ENCODE assay signal across 8 mouse cellular contexts in genomic region chr9:21238004-21238732, GRCm38 (mm10). TPM values are rescaled to one million over a fixed set of nuclear protein-coding genes. Genes with fewer than 3 reads are reported as not detected.
A peak's percentile ranks its signal among the peaks of the same experiment; 100 is the strongest.
DNase-seq lines count a peak whose midpoint lies in the region; ATAC-seq and TF ChIP-seq lines count a peak whose summit lies in the region.

No protein-coding gene starts in this region.

- H3K9me3 ChIP-seq in limb, embryonic 14.5 days (ENCODE audit: control insufficient read depth, low read length), result no peaks in the 10 kb centered on the region

- ATAC-seq in limb, embryonic 14.5 days (ENCODE audit: low FRiP score, low read depth), result peak; percentile 35
- ATAC-seq in granulocyte monocyte progenitor cell, adult 5-6 weeks (replicated peaks; ENCODE audit: poor library complexity, severe bottlenecking), result no peak

- peak overlapping the region; percentile 95 for H3K27ac ChIP-seq in limb, embryonic 14.5 days (replicated peaks; ENCODE audit: low read depth, low read length)
- H3K27ac ChIP-seq in small intestine, adult 2 months (ENCODE audit: insufficient read depth, low read depth, low read length), result peak overlapping the region; percentile 83

- WGBS in limb, embryonic 14.5 days, result 1% methylated on average over 19 of the region's 31 CpGs
- WGBS in small intestine, adult 2 months, result under 1% methylated on average over 31 of the region's 31 CpGs

- H3K4me1 ChIP-seq in limb, embryonic 14.5 days (ENCODE audit: control insufficient read depth, insufficient read depth, low read length), result peaks cover 11% of the 10 kb centered on the region
- peaks cover 17% of the 10 kb centered on the region for H3K4me1 ChIP-seq in small intestine, adult 2 months (ENCODE audit: control insufficient read depth, insufficient read depth, insufficient read length, low read length)

- H3K4me3 ChIP-seq in limb, embryonic 14.5 days (replicated peaks; ENCODE audit: low read length), result peak overlapping the region; percentile 90
- H3K4me3 ChIP-seq in small intestine, adult 2 months (ENCODE audit: low read depth, low read length), result peak overlapping the region; percentile 85

- H3K4me2 ChIP-seq in limb, embryonic 14.5 days (replicated peaks; ENCODE audit: low read depth, low read length, severe bottlenecking), result peak overlapping the region; percentile 57

- peaks cover 37% of the 10 kb centered on the region for H3K36me3 ChIP-seq in limb, embryonic 14.5 days (ENCODE audit: control insufficient read depth, insufficient read depth, low read length)
- H3K36me3 ChIP-seq in small intestine, adult 2 months (ENCODE audit: control insufficient read depth, insufficient read depth, low read length), result peaks cover 13% of the 10 kb centered on the region

- H3K27me3 ChIP-seq in limb, embryonic 14.5 days (ENCODE audit: control insufficient read depth, insufficient read depth, low read length), result peaks cover 11% of the 10 kb centered on the region
- peaks cover 5% of the 10 kb centered on the region for H3K27me3 ChIP-seq in small intestine, adult 2 months (ENCODE audit: control insufficient read depth, insufficient read depth, low read length)

- DNase-seq in right cerebral cortex, postnatal 25 days, result peak; percentile 23
- no peak for DNase-seq in right cerebral cortex, postnatal 10 days (ENCODE audit: low spot score in 2 of 2)
- DNase-seq in embryo, embryonic 11 days, result peak; percentile 49
- peak; percentile 66 to 75 for DNase-seq in heart, postnatal 10 days
- peak; percentile 57 for DNase-seq in limb, embryonic 14.5 days (ENCODE audit: low spot score)
- no peak for DNase-seq in urinary bladder, postnatal 36 days (ENCODE audit: low spot score in 2 of 2)

- no peak for TF ChIP-seq CTCF in small intestine, adult 2 months (IDR thresholded peaks at IDR 0.05; ENCODE audit: extremely low read depth, insufficient read length, insufficient replicate concordance, low read depth, low read length)

- peak overlapping the region; percentile 97 for H3K9ac ChIP-seq in limb, embryonic 14.5 days (ENCODE audit: low read depth, low read length, severe bottlenecking)

- no peak for TF ChIP-seq POLR2A in limb, embryonic 14.5 days (IDR thresholded peaks at IDR 0.05; ENCODE audit: borderline replicate concordance, extremely low read depth, insufficient read depth, insufficient read length)
- no peak for TF ChIP-seq POLR2A in small intestine, adult 2 months (IDR thresholded peaks at IDR 0.05; ENCODE audit: low read depth, low read length)

- intact Hi-C loops in heart, postnatal 10 days (cut with DNase I), result loop anchor here (1.0 to 5.0 kb wide), 3 partner anchors 27 to 119 kb away; partner anchors contain the start of genes Atg4d and Cdkn2d

RNA-seq across cellular contexts. Expression of gene Keap1, which starts 1.0 kb away (rescaled TPM):
- 10 to 100 TPM; 38.5 to 39.5 TPM for total RNA-seq in heart, postnatal 10 days (2021)
- 52.8 and 73.8 TPM in 2 replicates for polyA plus RNA-seq in limb, embryonic 14.5 days (2012; rRNA removed)
- polyA plus RNA-seq in limb, embryonic 14.5 days (2014; fragmentation: Nextera tagmentation; extraction: Ambion mirVana), result 50.4 and 52.3 TPM in 2 replicates
- polyA plus RNA-seq in small intestine, adult 2 months (2012; rRNA removed), result 56.6 and 103 TPM in 2 replicates
- total RNA-seq in granulocyte monocyte progenitor cell, adult 5-6 weeks (2014; fragmentation: Nextera tagmentation), result 28.8 TPM in 2 replicates
- total RNA-seq in granulocyte monocyte progenitor cell, adult 5-6 weeks (2017), result 31.9 and 33.5 TPM in 2 replicates

RNA-seq across cellular contexts. Expression of gene S1pr5, which starts 10.1 kb away (rescaled TPM):
- under 1 TPM; 0.41 to 0.50 TPM for total RNA-seq in heart, postnatal 10 days (2021)
- polyA plus RNA-seq in limb, embryonic 14.5 days (2012; rRNA removed), result 1.6 TPM in 2 replicates
- 1.1 and 2.5 TPM in 2 replicates for polyA plus RNA-seq in limb, embryonic 14.5 days (2014; fragmentation: Nextera tagmentation; extraction: Ambion mirVana)
- 0.08 and 0.18 TPM in 2 replicates for polyA plus RNA-seq in small intestine, adult 2 months (2012; rRNA removed)
- total RNA-seq in granulocyte monocyte progenitor cell, adult 5-6 weeks (2014; fragmentation: Nextera tagmentation), result not detected in 2 replicates
- total RNA-seq in granulocyte monocyte progenitor cell, adult 5-6 weeks (2017), result 0.21 and 0.56 TPM in 2 replicates

RNA-seq across cellular contexts. Expression of gene Atg4d, which starts 26.9 kb away (rescaled TPM):
- 10 to 100 TPM; 67.6 to 69.6 TPM for total RNA-seq in heart, postnatal 10 days (2021)
- 26.9 and 29.0 TPM in 2 replicates for polyA plus RNA-seq in limb, embryonic 14.5 days (2012; rRNA removed)
- 31.6 and 35.8 TPM in 2 replicates for polyA plus RNA-seq in limb, embryonic 14.5 days (2014; fragmentation: Nextera tagmentation; extraction: Ambion mirVana)
- polyA plus RNA-seq in small intestine, adult 2 months (2012; rRNA removed), result 70.1 and 144 TPM in 2 replicates
- 6.4 and 8.9 TPM in 2 replicates for total RNA-seq in granulocyte monocyte progenitor cell, adult 5-6 weeks (2014; fragmentation: Nextera tagmentation)
- total RNA-seq in granulocyte monocyte progenitor cell, adult 5-6 weeks (2017), result 5.5 and 5.9 TPM in 2 replicates

RNA-seq across cellular contexts. Expression of gene Kri1, which starts 49.6 kb away (rescaled TPM):
- total RNA-seq in heart, postnatal 10 days (2021), result 10 to 100 TPM; 18.9 to 19.7 TPM
- polyA plus RNA-seq in limb, embryonic 14.5 days (2012; rRNA removed), result 30.0 and 43.2 TPM in 2 replicates
- polyA plus RNA-seq in limb, embryonic 14.5 days (2014; fragmentation: Nextera tagmentation; extraction: Ambion mirVana), result 13.7 and 14.5 TPM in 2 replicates
- 9.1 and 9.6 TPM in 2 replicates for polyA plus RNA-seq in small intestine, adult 2 months (2012; rRNA removed)
- total RNA-seq in granulocyte monocyte progenitor cell, adult 5-6 weeks (2014; fragmentation: Nextera tagmentation), result 50.9 and 56.3 TPM in 2 replicates
- 59.5 and 86.0 TPM in 2 replicates for total RNA-seq in granulocyte monocyte progenitor cell, adult 5-6 weeks (2017)

RNA-seq across cellular contexts. Expression of gene Cdkn2d, which starts 53.0 kb away (rescaled TPM):
- total RNA-seq in heart, postnatal 10 days (2021), result 10 to 100 TPM; 24.5 to 25.3 TPM
- 43.2 and 48.1 TPM in 2 replicates for polyA plus RNA-seq in limb, embryonic 14.5 days (2012; rRNA removed)
- polyA plus RNA-seq in limb, embryonic 14.5 days (2014; fragmentation: Nextera tagmentation; extraction: Ambion mirVana), result 51.1 and 56.0 TPM in 2 replicates
- polyA plus RNA-seq in small intestine, adult 2 months (2012; rRNA removed), result 11.0 and 27.1 TPM in 2 replicates
- 11.0 and 12.9 TPM in 2 replicates for total RNA-seq in granulocyte monocyte progenitor cell, adult 5-6 weeks (2014; fragmentation: Nextera tagmentation)
- 15.4 and 16.7 TPM in 2 replicates for total RNA-seq in granulocyte monocyte progenitor cell, adult 5-6 weeks (2017)

Comparison
In these comparisons a context has a peak if more than half of its experiments do, and no peak if none do; other contexts are left out.
1. DNase-seq: peak in right cerebral cortex, postnatal 25 days (single experiment), embryo, embryonic 11 days (single experiment), heart, postnatal 10 days (2 of 2) and limb, embryonic 14.5 days (single experiment); none in right cerebral cortex, postnatal 10 days (0 of 2) and urinary bladder, postnatal 36 days (0 of 2).
2. RNA of gene Atg4d, which starts 26.9 kb away (total RNA-seq): 67.6 to 69.6 TPM in heart, postnatal 10 days; 5.5 to 8.9 TPM in granulocyte monocyte progenitor cell, adult 5-6 weeks; every median in the first group is over 4 times any median in the second.